Mouse (Mus musculus) kidney, adult 11 months (tissue): ENCODE data around the gene Fam234a.
"Not testable (repeated sequence)": the region's sequence is repeated elsewhere in the genome, so short reads cannot be mapped to it uniquely, and the experiment has no call there.

Experiments
- DNase-seq: peaks from one replicate; pipeline ENCODE4 v3.0.0; 2022

The Fam234a gene

GRCm38 (mm10) chr17:26232863-26233262 lies 11.2 kb downstream of the Fam234a start:
- no peak for DNase-seq

DNA sequence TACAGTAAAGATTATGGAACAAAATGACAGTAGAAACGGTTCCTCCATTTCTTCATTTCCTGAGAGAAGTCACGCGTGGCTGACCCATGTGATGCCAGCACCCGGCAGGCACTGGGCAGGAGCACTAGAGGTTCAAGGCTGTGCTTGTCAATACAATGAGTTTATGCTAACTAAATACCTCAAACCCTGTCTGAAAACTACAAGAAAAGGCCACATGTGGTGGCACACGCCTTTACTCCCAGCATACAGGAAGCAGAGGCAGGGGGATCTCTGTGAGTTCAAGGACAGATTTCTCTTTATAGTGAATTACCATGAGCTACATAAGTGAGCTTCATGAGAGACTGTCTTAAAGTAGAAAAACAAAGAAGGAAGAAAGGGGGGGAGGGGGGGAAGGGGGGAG lies 12.9 kb downstream of the Fam234a start:
- DNase-seq, result no peak

DNA sequence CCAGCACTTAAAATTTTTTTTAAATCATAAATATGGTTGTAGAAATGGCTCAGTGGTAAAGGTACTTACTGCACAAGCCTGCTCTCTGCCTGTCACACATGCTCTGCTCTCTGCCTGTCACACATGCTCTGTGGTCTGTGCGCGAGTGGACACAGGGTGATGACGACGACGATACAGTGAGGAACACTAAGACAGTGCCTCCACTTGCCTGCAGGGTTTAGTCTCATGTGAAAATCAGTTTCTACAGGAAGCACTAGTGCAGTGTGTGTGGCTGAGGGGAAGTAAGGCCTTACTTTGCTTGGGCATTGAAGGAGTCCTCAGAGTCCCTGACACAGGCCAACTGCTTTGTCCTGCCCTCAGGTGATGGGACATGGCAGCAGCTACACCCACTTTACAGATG lies 14.3 kb downstream of the Fam234a start:
- DNase-seq, result no peak

- DNase-seq, result peak; percentile 80
Observed at GRCm38 (mm10) chr17:26225150-26225549, 18.9 kb downstream of the Fam234a start.

DNA sequence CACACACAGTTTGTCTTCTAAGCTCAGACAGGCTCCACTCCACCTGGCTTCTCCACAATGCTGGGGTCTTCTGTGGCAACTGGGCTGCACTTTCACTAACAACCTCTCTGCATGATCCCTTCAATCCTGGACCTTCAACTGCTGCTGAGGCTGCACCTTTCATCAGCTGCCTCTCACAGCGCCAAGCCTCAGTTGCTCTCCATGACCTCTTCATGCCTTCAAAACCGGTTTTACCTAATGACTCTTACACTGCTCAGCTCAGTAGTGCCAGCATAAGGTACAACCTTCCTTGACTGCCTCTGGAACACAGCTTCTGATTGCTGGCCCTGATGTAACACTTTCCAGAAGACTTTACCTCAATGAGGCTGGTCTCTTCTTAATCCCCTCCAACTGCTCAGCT lies 22.5 kb downstream of the Fam234a start:
- peak; percentile 49 for DNase-seq

DNA sequence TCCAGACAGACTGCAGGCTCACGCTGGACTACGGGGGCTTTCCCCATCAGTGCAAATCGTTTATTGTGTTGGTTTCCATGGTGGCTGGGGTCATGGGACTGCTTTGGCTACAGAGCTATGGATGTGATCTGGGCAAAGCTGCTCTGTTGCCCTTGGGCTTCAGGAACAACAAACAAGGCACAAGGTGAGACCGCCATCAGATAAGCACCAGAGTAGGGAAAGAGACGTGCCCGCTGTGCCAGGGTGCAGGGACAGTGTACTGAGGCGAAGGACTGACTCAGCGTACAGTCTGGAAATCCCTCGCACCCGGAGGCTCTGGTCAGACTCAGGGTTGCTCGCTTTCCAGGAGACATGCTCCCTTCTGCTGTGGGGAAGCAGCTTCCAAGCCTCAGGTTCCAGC lies 31.4 kb downstream of the Fam234a start:
- peak; percentile 38 for DNase-seq

DNA sequence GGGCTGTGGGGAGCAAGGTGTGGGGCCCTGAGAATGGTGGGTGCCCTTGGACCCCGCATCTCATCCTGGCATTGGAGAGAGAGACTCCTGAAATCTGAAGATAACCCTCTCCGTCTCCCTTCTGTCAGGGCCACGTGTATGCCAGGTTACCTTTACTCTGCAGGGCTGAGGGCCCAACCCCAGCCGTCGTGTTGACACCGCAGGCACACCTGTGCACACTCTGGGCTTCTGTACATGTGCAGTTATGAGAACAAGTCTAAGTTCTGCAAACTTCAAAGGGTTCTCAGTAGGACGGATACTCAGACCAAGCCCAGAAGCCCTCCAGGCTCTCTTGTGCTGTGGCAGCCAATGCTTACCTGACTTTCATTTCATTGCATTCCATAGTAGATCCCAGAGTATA lies 31.8 kb downstream of the Fam234a start:
- no peak for DNase-seq

GRCm38 (mm10) chr17:26207686-26208085 lies 36.4 kb downstream of the Fam234a start, which contains the start of gene Arhgdig:
Gene Arhgdig (minus strand): TSS chr17:26207786.
- DNase-seq, result no peak

DNA sequence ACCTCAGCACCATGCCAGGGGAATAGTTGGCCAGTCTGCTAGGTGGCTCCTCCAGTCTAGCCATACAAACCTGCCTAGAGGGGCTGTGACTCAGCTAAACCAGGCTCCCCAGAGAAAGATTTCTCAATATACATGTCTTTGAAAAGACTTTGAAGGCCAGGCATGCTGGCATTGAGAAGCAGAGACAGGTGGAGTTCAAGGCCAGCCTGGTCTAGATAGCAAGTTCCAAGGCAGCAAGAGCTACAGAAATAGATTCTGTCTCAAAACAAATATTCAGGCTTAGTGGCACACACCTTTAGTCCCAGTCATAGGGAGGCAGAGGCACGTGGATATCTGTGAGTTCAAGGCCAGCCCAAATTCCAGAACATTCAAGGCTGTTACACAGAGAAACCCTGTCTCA lies 37.6 kb downstream of the Fam234a start:
- DNase-seq, result no peak

DNA sequence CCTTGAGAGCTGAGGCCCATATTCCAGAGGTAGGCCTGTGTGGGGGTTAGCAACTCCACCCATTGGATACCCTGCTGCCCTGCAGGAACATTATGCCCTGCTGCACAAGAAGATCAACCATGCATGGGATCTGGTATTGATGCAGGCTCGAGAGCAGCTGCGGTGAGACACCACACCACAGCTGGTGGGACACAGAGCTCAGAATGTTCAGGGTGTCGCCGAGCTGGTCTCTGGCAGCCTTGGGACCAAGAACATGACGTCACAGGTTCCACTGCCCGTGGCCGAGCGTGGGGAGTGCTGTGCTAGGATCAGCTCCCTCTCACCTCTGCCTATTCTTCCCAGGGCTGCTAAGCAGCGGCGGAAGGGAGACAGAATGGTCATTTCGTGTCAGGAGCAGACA lies 39.3 kb downstream of the Fam234a start:
- no peak for DNase-seq

DNA sequence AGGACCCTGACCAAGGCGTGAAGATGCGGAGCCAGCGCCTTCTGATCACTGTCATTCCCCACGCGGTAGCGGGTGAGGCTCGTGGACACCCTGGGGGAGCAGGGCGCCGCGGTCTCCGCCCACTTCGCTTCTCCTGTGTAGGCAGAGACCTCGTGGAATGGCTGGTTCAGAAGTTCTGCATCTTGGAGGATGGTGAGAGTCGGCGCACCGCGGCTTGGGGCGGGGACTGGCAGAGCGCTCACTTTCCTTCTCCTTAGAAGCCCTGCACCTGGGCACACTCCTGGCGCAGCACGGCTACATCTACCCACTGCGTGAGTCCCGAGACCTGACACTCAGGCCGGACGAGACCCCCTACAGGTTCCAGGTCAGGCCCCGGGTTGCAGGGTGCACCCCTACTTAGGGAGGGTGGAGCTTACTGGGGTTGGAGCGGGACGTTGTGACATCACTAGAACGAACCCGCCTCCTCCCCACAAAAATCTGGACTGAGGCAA lies 40.7 kb downstream of the Fam234a start:
- DNase-seq, result peak; percentile 38

DNA sequence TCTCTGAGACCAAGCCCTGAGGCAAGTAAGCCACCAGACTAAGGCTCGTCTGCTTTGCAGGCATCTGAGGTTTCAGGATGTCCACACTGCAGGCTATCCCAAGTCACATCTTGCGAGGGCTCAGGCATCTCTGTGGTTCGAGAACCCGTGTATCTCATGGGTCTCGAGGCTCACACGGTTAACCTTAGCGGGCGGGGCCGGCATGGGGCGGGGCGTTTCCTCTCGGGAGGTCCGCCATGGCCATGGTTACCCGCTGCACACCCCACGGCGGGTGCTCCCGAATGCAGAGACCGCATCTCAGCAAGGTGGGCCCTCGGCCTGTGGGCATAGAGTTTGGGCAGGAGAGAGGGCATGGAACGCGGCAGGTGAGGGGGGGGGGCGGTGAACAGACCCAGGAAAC lies 41.3 kb downstream of the Fam234a start, which contains the start of gene Rgs11:
TSS of gene Rgs11 (plus strand) at position 215 of the 400 bp plus-strand sequence.
- DNase-seq, result no peak

GRCm38 (mm10) chr17:26201998-26202397 lies 42.0 kb downstream of the Fam234a start:
- DNase-seq, result peak; percentile 40

GRCm38 (mm10) chr17:26200831-26201705 lies 43.0 kb downstream of the Fam234a start:
- DNase-seq, result no peak

DNA sequence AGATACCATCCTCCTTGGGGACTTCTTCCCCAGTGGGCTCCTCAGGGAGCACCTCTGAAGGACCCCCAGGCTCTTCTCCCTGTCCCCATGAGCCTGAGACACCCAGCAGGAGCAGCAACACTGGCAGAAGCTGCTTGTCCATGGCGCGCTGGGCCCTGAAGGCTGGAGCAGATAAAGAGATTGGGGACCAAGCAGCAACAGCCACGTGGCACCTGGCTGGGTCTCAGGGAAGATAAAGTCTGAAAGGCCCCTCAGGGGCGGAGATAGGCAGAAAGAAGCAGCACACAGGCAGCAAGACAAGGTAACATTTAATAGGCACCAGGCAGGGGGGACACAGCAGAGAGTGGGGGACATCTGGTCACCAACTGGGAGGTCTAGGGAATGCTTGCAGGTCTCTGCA lies 45.1 kb downstream of the Fam234a start, which contains the start of gene Pdia2:
TSS of gene Pdia2 (minus strand) at position 196 of the 400 bp plus-strand sequence.
- no peak for DNase-seq

GRCm38 (mm10) chr17:26192481-26193190 lies 51.4 kb downstream of the Fam234a start:
- DNase-seq, result peak; percentile 80

DNA sequence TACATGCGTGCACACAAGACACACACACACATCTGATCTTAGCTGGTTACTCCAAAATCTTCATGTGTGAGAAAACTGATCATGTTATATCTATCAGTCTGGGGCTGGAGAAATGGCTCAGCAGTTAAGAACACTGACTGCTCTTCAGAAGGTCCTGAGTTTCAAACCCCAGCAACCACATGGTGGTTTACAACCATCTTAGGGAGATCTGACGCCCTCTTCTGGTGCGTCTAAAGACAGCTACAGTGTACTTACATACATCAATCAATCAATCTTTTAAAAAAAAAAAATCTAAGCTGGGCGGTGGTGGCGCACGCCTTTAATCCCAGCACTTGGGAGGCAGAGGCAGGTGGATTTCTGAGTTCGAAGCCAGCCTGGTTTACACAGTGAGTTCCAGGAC lies 52.6 kb downstream of the Fam234a start:
- not testable (repeated sequence) for DNase-seq

DNA sequence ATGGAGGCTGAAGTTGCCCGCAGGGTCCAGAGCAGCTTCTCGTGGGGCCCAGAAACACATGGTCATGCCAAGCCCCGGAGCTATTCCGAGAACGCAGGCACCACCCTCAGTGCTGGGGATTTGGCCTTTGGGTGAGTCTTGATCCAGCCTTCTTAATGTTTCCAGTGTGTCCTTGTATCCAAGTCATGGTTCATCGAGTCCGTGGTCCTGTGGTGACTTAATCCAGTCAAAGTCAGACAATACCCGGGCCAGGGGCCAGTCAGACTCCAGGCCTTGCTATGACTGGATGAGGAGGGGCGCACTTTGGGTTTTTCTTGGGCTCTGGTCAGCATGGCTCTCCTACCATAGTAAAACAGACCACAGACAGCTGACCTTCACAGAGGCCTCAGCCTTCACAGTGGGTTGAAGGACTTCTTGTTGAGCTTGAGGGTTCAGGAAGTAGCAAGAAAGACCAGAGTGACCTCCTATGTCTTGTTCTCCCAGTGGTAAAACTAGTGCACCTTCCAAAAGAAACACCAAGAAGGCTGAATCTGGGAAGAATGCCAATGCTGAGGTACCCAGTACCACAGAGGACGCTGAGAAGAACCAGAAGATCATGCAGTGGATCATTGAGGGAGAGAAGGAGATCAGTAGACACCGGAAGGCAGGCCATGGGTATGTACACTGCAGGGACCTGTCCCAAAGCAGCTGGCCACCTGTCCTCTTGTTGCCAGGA lies 55.8 kb downstream of the Fam234a start:
- no peak for DNase-seq

- no peak for DNase-seq
Observed at GRCm38 (mm10) chr17:26187592-26187991, 56.5 kb downstream of the Fam234a start.

- no peak for DNase-seq
Observed at GRCm38 (mm10) chr17:26181179-26181578, 62.9 kb downstream of the Fam234a start.

DNA sequence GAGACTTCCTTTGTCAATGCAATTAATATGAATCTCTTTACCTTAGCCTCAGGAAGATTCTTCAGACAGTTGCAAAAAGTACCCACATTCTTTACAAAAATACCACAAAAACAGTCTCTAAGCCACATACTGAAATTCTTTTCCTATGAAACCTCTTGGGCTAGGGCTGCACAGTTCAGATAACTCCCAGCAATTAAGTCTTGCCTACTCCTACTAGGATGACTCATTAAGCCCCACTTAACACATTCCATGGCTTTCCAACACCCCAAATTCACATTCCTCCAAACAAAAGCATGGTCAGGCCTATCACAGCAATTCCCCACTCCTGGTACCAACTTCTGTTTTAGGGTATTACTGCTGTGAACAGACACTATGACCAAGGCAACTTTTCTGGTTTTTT lies 65.4 kb downstream of the Fam234a start:
- no peak for DNase-seq

DNA sequence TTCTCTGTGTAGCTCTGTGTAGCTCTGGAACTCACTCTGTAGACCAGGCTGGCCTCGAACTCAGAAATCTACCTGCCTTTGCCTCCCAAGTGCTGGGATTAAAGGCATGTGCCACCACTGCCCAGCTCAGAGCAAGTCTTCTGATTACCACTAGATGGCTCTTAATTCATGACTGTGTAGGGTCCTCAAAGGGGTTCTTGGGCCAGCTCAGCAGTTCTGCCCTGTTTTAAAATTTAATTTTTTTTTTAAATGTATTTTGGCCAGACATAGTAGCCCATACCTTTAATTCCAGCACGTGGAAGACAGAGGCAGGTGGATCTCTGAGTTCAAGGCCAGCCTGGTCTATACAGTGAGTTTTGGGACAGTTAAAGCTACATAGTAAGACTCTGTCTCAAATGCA lies 68.8 kb downstream of the Fam234a start:
- DNase-seq, result not testable (repeated sequence)

DNA sequence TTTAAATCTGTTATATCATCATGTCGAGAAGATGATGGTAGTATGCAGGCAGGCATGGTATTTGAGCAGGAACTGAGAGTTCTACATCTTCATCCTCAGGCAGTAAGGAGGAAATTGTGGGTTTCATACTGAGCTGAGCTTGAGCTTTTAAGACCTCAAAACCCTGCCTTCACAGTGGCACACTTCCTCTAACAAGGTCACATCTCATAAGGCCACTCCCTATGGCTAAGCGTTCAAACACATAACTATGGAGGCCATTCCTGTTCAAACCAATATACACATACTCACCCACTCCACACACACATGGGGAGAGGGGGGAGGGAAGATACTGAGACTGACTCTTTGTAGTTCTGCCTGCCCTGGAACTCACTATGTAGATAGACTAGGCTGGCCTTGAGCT lies 76.0 kb downstream of the Fam234a start:
- DNase-seq, result no peak
